Mouse (Mus musculus) liver, postnatal 0 days (tissue): ENCODE data around the gene Nxph1. TPM values are rescaled to one million over a fixed set of nuclear protein-coding genes. Genes with fewer than 3 reads are reported as not detected.

Experiments
- ATAC-seq: fragments of 200-750 bp; cut with Nextera tagmentation; 2 replicates; pipeline ENCODE4 v1.8.0; 2017; ENCODE audit warnings: mild to moderate bottlenecking, moderate library complexity
- DNase-seq: peaks from one replicate; pipeline ENCODE4 v3.0.0-alpha.2; 2016
- H3K27ac ChIP-seq: fragments of 300-500 bp; sonication (generic); 2 replicates; pipeline ENCODE4 v1.5.1; 2014; ENCODE audit warnings: antibody characterized with exemption, moderate library complexity, mild to moderate bottlenecking, low read depth
- H3K27me3 ChIP-seq: fragments of 300-500 bp; sonication (generic); 2 replicates; pipeline ENCODE4 v1.6.1; 2014; ENCODE audit warnings: low read length, control low read depth, mixed read lengths; ENCODE audit not compliant: insufficient read depth
- H3K36me3 ChIP-seq: fragments of 300-500 bp; sonication (generic); replicated peaks from 2 replicates; pipeline ENCODE4 v1.6.1; 2014; ENCODE audit warnings: mild to moderate bottlenecking, control low read depth, low read length, moderate library complexity, mixed read lengths; ENCODE audit not compliant: insufficient read depth
- H3K4me1 ChIP-seq: fragments of 300-500 bp; sonication (generic); 2 replicates; pipeline ENCODE4 v1.6.1; 2014; ENCODE audit warnings: antibody characterized with exemption, mild to moderate bottlenecking, control low read depth; ENCODE audit not compliant: insufficient read depth
- H3K4me2 ChIP-seq: fragments of 300-500 bp; sonication (generic); 2 replicates; pipeline ENCODE4 v1.6.1; 2014; ENCODE audit warnings: low read depth, mild to moderate bottlenecking, low read length, moderate library complexity, mixed read lengths
- H3K4me3 ChIP-seq: fragments of 300-500 bp; sonication (generic); 2 replicates; pipeline ENCODE4 v1.5.1; 2014; ENCODE audit warnings: low read depth, low read length
- H3K9ac ChIP-seq: fragments of 300-500 bp; sonication (generic); replicated peaks from 2 replicates; pipeline ENCODE4 v1.6.1; 2014; ENCODE audit warnings: mild to moderate bottlenecking, moderate library complexity
- H3K9me3 ChIP-seq: fragments of 300-500 bp; sonication (generic); 2 replicates; pipeline ENCODE4 v1.6.1; 2016; ENCODE audit warnings: mild to moderate bottlenecking, control low read depth, low read length, mixed read lengths
- CTCF ChIP-seq: sonication (generic); IDR thresholded peaks from 2 replicates; pipeline ENCODE4 v1.5.1; 2016; ENCODE audit warnings: antibody characterized with exemption, low read depth
- EP300 ChIP-seq: IDR thresholded peaks from 2 replicates; pipeline ENCODE4 v1.6.1; 2016; ENCODE audit warnings: antibody characterized with exemption, low read depth, mild to moderate bottlenecking
- WGBS: fragments of 180-500 bp; shearing (Covaris S2); extraction: QIAGEN DNeasy Blood & Tissue Kit; methylation state at CpG from one replicate; pipeline ENCODE4 v1.1.7; 2014; ENCODE audit not compliant: insufficient replicate concordance; 5-methylcytosine and 5-hydroxymethylcytosine counted together
- polyA plus RNA-seq: library from polyadenylated mRNA; unstranded; fragments of >200 nt; fragmentation: Nextera tagmentation; extraction: Ambion mirVana; gene quantifications from 2 replicates; pipeline ENCODE4 v1.2.1, GENCODE M21; 2015

Gene Nxph1
- polyA plus RNA-seq, 1 experiment from 2014 or later = not detected

GRCm38 (mm10) chr6:9083851-9084250 is 135.6 kb downstream of the Nxph1 start:
- no peak overlapping the region for H3K4me3 ChIP-seq
- H3K4me1 ChIP-seq = no peaks in the 10 kb centered on the region
- no peak overlapping the region for H3K9ac ChIP-seq
- no peaks in the 10 kb centered on the region for H3K9me3 ChIP-seq
- WGBS = 64% methylated on average over 3 of the region's 3 CpGs
- no peaks in the 10 kb centered on the region for H3K27me3 ChIP-seq
- H3K4me2 ChIP-seq = no peak overlapping the region
- TF ChIP-seq CTCF (no peak), EP300 (no peak)
- DNase-seq (no peak), ATAC-seq (no peak)
- no peaks in the 10 kb centered on the region for H3K36me3 ChIP-seq
- H3K27ac ChIP-seq = no peak overlapping the region

GRCm38 (mm10) chr6:9097345-9097744 is 149.1 kb downstream of the Nxph1 start:
- H3K36me3 ChIP-seq = no peaks in the 10 kb centered on the region
- H3K27me3 ChIP-seq = no peaks in the 10 kb centered on the region
- ATAC-seq (no peak), DNase-seq (no peak)
- H3K4me1 ChIP-seq = no peaks in the 10 kb centered on the region
- 67% methylated on average over 2 of the region's 2 CpGs for WGBS
- no peak overlapping the region for H3K4me3 ChIP-seq
- no peak overlapping the region for H3K9ac ChIP-seq
- no peak overlapping the region for H3K27ac ChIP-seq
- H3K9me3 ChIP-seq = no peaks in the 10 kb centered on the region
- no peak for TF ChIP-seq CTCF
- no peak overlapping the region for H3K4me2 ChIP-seq

GRCm38 (mm10) chr6:9107366-9107765 is 159.1 kb downstream of the Nxph1 start:
- no peak for TF ChIP-seq CTCF
- TF ChIP-seq EP300 = no peak
- Histone ChIP-seq H3K27me3 (no peaks in the 10 kb centered on the region), H3K9ac (no peak overlapping the region), H3K36me3 (no peaks in the 10 kb centered on the region), H3K4me1 (no peaks in the 10 kb centered on the region), H3K4me3 (no peak overlapping the region), H3K9me3 (no peaks in the 10 kb centered on the region), H3K4me2 (no peak overlapping the region), H3K27ac (no peak overlapping the region)
- ATAC-seq (no peak), DNase-seq (no peak)

- Histone ChIP-seq H3K9ac (no peak overlapping the region), H3K4me1 (no peaks in the 10 kb centered on the region), H3K27ac (no peak overlapping the region), H3K4me2 (no peak overlapping the region), H3K9me3 (no peaks in the 10 kb centered on the region), H3K4me3 (no peak overlapping the region), H3K27me3 (no peaks in the 10 kb centered on the region), H3K36me3 (no peaks in the 10 kb centered on the region)
- ATAC-seq (no peak), DNase-seq (no peak)
- WGBS = 49% methylated on average over 2 of the region's 2 CpGs
- TF ChIP-seq CTCF = no peak
- no peak for TF ChIP-seq EP300
Observed at GRCm38 (mm10) chr6:9119136-9119535, 170.9 kb downstream of the Nxph1 start.

- H3K36me3 ChIP-seq = no peaks in the 10 kb centered on the region
- ATAC-seq (no peak), DNase-seq (no peak)
- no peak overlapping the region for H3K27ac ChIP-seq
- no peak overlapping the region for H3K4me3 ChIP-seq
- H3K9me3 ChIP-seq = no peaks in the 10 kb centered on the region
- WGBS = 87% methylated on average over 12 of the region's 12 CpGs
- TF ChIP-seq CTCF (no peak), EP300 (no peak)
- H3K27me3 ChIP-seq = no peaks in the 10 kb centered on the region
- H3K4me2 ChIP-seq = no peak overlapping the region
- no peak overlapping the region for H3K9ac ChIP-seq
- H3K4me1 ChIP-seq = no peaks in the 10 kb centered on the region
Observed at GRCm38 (mm10) chr6:9124321-9124914, 176.2 kb downstream of the Nxph1 start.

- no peak overlapping the region for H3K4me2 ChIP-seq
- no peak for TF ChIP-seq CTCF
- TF ChIP-seq EP300 = no peak
- H3K36me3 ChIP-seq = no peaks in the 10 kb centered on the region
- no peak for DNase-seq
- no peak overlapping the region for H3K4me3 ChIP-seq
- H3K9me3 ChIP-seq = no peaks in the 10 kb centered on the region
- WGBS = 60% methylated on average over 3 of the region's 3 CpGs
- ATAC-seq = no peak
- H3K9ac ChIP-seq = no peak overlapping the region
- no peak overlapping the region for H3K27ac ChIP-seq
- H3K27me3 ChIP-seq = no peaks in the 10 kb centered on the region
- H3K4me1 ChIP-seq = no peaks in the 10 kb centered on the region
Observed at GRCm38 (mm10) chr6:9133589-9134279, 185.5 kb downstream of the Nxph1 start.

GRCm38 (mm10) chr6:9147966-9148365 is 199.7 kb downstream of the Nxph1 start:
- Histone ChIP-seq H3K4me3 (no peak overlapping the region), H3K36me3 (no peaks in the 10 kb centered on the region), H3K27me3 (no peaks in the 10 kb centered on the region), H3K9ac (no peak overlapping the region), H3K9me3 (no peaks in the 10 kb centered on the region), H3K4me2 (no peak overlapping the region), H3K4me1 (no peaks in the 10 kb centered on the region), H3K27ac (no peak overlapping the region)
- ATAC-seq = no peak
- DNase-seq = no peak
- TF ChIP-seq EP300 (no peak), CTCF (no peak)
